Mouse (Mus musculus) cerebral cortex, adult 2 months (tissue): ENCODE measurements around the gene Gm9045.

ENCODE experiments used
- WGBS: fragments of 180-500 bp; shearing (Covaris S2); methylation state at CpG from one replicate; pipeline ENCODE4 v1.1.7; 2018; 5-methylcytosine and 5-hydroxymethylcytosine counted together

The Gm9045 gene

DNA sequence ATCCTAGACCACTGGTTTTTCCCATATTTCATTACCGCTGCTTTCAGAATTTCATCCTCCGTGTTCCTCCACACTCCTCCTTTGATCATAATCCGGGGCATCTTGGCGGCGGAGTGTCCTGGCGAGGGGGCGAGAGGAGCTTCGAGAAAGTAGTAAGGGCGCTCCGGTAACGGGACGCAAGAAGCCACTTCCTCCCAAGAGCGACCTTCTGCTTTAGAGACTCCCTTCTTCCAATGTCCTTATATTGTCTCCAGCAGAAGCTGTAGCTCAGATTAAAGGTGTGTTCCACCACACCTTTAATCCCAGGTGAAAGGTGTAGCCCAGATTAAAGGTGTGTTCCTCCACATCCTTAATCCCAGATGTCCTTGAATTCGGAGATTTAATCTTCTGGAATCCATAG lies at the start of gene Gm9045:
Gm9045 (minus strand) TSS at position 101 of the 400 bp plus-strand sequence.
- no CpG with 5 or more reads among the region's 14 CpGs for WGBS

DNA sequence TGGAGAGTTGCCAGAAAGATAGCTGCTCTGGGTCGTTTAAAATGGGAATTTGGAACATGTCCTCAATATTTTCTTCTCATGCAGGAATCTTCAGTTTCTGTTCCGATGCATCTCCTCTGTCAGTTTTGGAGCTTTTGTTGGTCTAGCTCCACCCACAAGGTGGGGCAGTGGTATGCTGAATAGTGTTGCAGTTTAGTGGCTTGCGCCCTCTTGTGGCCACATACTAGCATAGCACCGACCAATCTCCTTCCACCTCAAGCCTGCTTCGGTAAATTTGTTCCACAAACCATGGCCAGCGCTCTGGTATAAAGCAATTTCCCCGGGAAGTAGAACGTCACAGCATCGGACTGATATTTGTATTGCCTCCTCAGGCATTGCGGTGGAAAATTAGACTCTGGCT lies 32.8 kb upstream of the Gm9045 start:
- WGBS, result 2% methylated on average over 10 of the region's 10 CpGs

DNA sequence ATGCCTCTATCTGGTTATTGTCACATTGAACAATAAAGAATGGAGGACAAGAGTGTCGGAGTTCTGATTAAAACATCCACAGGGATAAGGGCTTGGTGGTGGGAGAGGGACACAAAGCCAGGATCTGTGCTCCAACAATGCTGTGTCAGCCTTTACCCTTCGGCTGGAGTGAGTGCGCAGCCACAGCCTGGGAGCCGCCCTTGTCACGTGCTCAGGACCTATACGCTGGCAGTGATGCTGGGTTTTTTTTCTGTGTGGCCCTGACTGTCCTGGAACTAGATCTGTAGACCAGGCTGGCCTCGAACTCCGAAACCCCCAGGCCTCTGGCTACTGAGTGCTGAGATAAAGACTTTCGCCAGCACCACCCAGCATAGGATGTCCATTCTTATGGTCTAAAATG lies 31.9 kb upstream of the Gm9045 start:
- 88% methylated on average over 9 of the region's 9 CpGs for WGBS

- WGBS, result 100% methylated on average over 1 of the region's 11 CpGs
Measured at GRCm38 (mm10) chr10:118354005-118354404, 16.4 kb upstream of the Gm9045 start, which contains the start of gene Gm9049. Gm9049 (minus strand) TSS chr10:118354105.

DNA sequence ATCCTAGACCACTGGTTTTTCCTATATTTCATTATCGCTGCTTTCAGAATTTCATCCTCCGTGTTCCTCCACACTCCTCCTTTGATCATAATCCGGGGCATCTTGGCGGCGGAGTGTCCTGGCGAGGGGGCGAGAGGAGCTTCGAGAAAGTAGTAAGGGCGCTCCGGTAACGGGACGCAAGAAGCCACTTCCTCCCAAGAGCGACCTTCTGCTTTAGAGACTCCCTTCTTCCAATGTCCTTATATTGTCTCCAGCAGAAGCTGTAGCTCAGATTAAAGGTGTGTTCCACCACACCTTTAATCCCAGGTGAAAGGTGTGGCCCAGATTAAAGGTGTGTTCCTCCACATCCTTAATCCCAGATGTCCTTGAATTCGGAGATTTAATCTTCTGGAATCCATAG lies 10.9 kb upstream of the Gm9045 start, which contains the start of gene Gm9048:
Gm9048 (minus strand) TSS at position 101 of the 400 bp plus-strand sequence.
- WGBS, result 71% methylated on average over 1 of the region's 14 CpGs

DNA sequence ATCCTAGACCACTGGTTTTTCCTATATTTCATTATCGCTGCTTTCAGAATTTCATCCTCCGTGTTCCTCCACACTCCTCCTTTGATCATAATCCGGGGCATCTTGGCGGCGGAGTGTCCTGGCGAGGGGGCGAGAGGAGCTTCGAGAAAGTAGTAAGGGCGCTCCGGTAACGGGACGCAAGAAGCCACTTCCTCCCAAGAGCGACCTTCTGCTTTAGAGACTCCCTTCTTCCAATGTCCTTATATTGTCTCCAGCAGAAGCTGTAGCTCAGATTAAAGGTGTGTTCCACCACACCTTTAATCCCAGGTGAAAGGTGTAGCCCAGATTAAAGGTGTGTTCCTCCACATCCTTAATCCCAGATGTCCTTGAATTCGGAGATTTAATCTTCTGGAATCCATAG lies 5.5 kb upstream of the Gm9045 start, which contains the start of gene Gm9046:
Gm9046 (minus strand) TSS at position 101 of the 400 bp plus-strand sequence.
- no CpG with 5 or more reads among the region's 14 CpGs for WGBS

DNA sequence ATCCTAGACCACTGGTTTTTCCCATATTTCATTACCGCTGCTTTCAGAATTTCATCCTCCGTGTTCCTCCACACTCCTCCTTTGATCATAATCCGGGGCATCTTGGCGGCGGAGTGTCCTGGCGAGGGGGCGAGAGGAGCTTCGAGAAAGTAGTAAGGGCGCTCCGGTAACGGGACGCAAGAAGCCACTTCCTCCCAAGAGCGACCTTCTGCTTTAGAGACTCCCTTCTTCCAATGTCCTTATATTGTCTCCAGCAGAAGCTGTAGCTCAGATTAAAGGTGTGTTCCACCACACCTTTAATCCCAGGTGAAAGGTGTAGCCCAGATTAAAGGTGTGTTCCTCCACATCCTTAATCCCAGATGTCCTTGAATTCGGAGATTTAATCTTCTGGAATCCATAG lies 5.3 kb downstream of the Gm9045 start, which contains the start of gene Gm9044:
Gm9044 (minus strand) TSS at position 101 of the 400 bp plus-strand sequence.
- no CpG with 5 or more reads among the region's 14 CpGs for WGBS

DNA sequence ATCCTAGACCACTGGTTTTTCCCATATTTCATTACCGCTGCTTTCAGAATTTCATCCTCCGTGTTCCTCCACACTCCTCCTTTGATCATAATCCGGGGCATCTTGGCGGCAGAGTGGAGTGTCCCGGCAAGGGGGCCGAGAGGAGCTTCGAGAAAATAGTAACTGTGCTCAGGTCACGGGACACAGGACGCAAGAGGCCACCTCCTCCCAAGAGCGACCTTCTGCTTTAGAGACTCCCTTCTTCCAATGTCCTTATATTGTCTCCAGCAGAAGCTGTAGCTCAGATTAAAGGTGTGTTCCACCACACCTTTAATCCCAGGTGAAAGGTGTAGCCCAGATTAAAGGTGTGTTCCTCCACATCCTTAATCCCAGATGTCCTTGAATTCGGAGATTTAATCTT lies 10.8 kb downstream of the Gm9045 start, which contains the start of gene Gm9040:
Gm9040 (minus strand) TSS at position 101 of the 400 bp plus-strand sequence.
- no CpG with 5 or more reads among the region's 11 CpGs for WGBS

DNA sequence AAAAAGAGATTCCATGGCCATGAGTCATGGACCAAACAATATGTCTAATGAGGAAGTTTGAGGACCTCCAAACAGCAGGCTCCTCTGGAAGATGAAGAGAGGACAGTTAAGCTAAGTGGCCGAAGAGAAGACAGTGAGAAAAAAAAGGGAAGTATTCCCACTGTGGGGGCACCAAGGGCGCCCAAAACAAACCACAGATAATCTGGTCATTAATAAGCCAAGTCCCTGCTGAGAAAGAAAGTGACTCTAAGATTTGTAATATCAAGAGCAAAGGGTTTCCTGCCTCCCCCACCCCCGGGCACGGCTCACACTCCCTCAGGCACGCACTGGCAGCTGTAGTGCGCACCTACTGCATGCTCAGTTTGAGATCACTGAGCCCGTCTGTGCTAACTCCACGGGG lies 18.6 kb downstream of the Gm9045 start:
- 82% methylated on average over 8 of the region's 8 CpGs for WGBS

GRCm38 (mm10) chr10:118302133-118302532 lies 35.5 kb downstream of the Gm9045 start:
- 68% methylated on average over 2 of the region's 2 CpGs for WGBS

DNA sequence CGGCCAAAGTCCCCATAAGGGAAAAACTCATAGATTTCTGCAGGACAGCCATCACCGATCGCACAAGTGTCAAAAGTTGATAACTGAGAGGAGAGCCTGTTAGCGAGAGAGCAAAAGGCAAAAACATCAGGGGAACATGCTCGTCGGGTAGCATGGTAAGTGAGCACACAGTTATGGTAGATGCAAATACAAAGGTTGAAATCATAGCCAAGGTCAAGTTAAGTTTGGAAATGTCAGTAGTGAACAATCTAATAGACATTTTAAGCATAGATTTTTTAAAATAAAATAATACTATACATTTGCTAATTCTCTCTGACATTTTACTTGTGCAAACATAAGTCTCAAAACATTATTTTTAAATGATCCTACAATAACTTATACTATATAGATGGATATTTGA lies 42.7 kb downstream of the Gm9045 start, which contains the start of gene Iltifb:
Iltifb (minus strand) TSS at position 101 of the 400 bp plus-strand sequence.
- WGBS, result 95% methylated on average over 6 of the region's 6 CpGs
